Mouse (Mus musculus) left cerebral cortex, adult 2 months (tissue): ENCODE data around the gene Thbs3. TPM values are rescaled to one million over a fixed set of nuclear protein-coding genes. Genes with fewer than 3 reads are reported as not detected.

Source experiments
- DNase-seq, 2 experiments: peaks; one replicate each; pipeline ENCODE4 v3.0.0; 2021 to 2022; ENCODE audit warnings: low spot score in 2 of 2, mixed read lengths in 1 of 2; ENCODE audit errors: extremely low spot score in 1 of 2
- H3K27ac ChIP-seq: fragments of 200-600 bp; 2 replicates; pipeline ENCODE4 v1.8.1; 2022
- H3K4me3 ChIP-seq: fragments of 200-600 bp; 2 replicates; pipeline ENCODE4 v1.8.1; 2022
- CTCF ChIP-seq: fragments of 200-600 bp; IDR thresholded peaks from 2 replicates; pipeline ENCODE4 v1.8.1; 2022; ENCODE audit warnings: antibody characterized with exemption, mild to moderate bottlenecking, moderate library complexity
- intact Hi-C: fragments of 180-260 bp; cut with DNase I; formaldehyde crosslinking; loops from one replicate; pipeline ENCODE4 v1.15.1; 2025
- microRNA-seq, 2 experiments: library from miRNA; unstranded; fragments of <30 nt; microRNA quantifications; one replicate each; pipeline ENCODE4 v1.2.0; 2021
- total RNA-seq, 2 experiments: library from RNA; stranded (reverse); gene quantifications; 2 replicates each; pipeline ENCODE4 v1.2.3; 2021

Thbs3 gene
- total RNA-seq, 2 experiments from 2014 or later, result 21.2 to 21.9 TPM

GRCm38 (mm10) chr3:89268916-89269315, 53.9 kb downstream of the Thbs3 start:
- peak overlapping the region; percentile 93; the same call in 1 of the 2 replicates for H3K27ac ChIP-seq
- no peak for DNase-seq
- no peak for TF ChIP-seq CTCF
- intact Hi-C loops, result no loop called here
- H3K4me3 ChIP-seq, result peak overlapping the region; percentile 68

GRCm38 (mm10) chr3:89270051-89270755, 55.2 kb downstream of the Thbs3 start, which contains the start of gene Slc50a1:
Gene Slc50a1 (minus strand): TSS chr3:89270570.
- TF ChIP-seq CTCF, result peak; percentile 46
- intact Hi-C loops, result no loop called here
- Histone ChIP-seq H3K27ac (peak within 1 kb of the TSS; percentile 93), H3K4me3 (peak within 1 kb of the TSS; percentile 68)
- DNase-seq, result peak; percentile 85 to 90

GRCm38 (mm10) chr3:89270891-89271290, 55.9 kb downstream of the Thbs3 start:
- H3K4me3 ChIP-seq, result peak overlapping the region; percentile 68
- DNase-seq, result peak; percentile 57 to 73
- no peak for TF ChIP-seq CTCF
- intact Hi-C loops, result no loop called here
- peak overlapping the region; percentile 93 for H3K27ac ChIP-seq

- TF ChIP-seq CTCF, result no peak
- intact Hi-C loops, result no loop called here
- H3K27ac ChIP-seq, result no peak overlapping the region
- no peak overlapping the region for H3K4me3 ChIP-seq
- no peak for DNase-seq
These were observed 56.8 kb downstream of the Thbs3 start for GRCm38 (mm10) chr3:89271760-89272159.

GRCm38 (mm10) chr3:89276061-89276460, 61.1 kb downstream of the Thbs3 start:
- intact Hi-C loops, result no loop called here

More at GRCm38 (mm10) chr3:89276061-89276460, 61.1 kb downstream of the Thbs3 start:
- Histone ChIP-seq H3K27ac (no peak overlapping the region), H3K4me3 (no peak overlapping the region)
- TF ChIP-seq CTCF, result no peak
- DNase-seq, result no peak

Small RNA genes within 50 kb of the gene (microRNA-seq; reads per million reads assigned to microRNA genes)
- gene Mir92b, result 5,431 to 9,006 reads per million in 2 experiments

Other genes starting within 250 kb of the Thbs3 start
- 100 to 1,000 TPM; 189 to 199 TPM for gene Rusc1, start 121.9 kb upstream of the Thbs3 start, total RNA-seq
- not detected for gene Gm43738, start 114.1 kb upstream of the Thbs3 start, total RNA-seq
- 10 to 100 TPM; 78.1 to 79.6 TPM for gene Fdps, start 113.2 kb upstream of the Thbs3 start, total RNA-seq
- gene Pklr, start 79.0 kb upstream of the Thbs3 start, total RNA-seq, result not detected
- 10 to 100 TPM; 14.9 to 20.9 TPM for gene Hcn3, start 55.0 kb upstream of the Thbs3 start, total RNA-seq
- 10 to 100 TPM; 45.6 to 46.3 TPM for gene Clk2, start 50.4 kb upstream of the Thbs3 start, total RNA-seq
- 10 to 100 TPM; 64.0 to 64.7 TPM for gene Scamp3, start 37.7 kb upstream of the Thbs3 start, total RNA-seq
- 10 to 100 TPM; 56.9 to 60.4 TPM for gene Fam189b, start 32.0 kb upstream of the Thbs3 start, total RNA-seq
- 10 to 100 TPM; 64.9 to 66.8 TPM for gene Gba, start 12.3 kb upstream of the Thbs3 start, total RNA-seq
- gene Mtx1, start 11.9 kb downstream of the Thbs3 start, total RNA-seq, result 10 to 100 TPM; 96.2 to 99.9 TPM
- gene Muc1, start 13.9 kb downstream of the Thbs3 start, total RNA-seq, result under 1 TPM; 0.29 to 0.33 TPM
- gene Krtcap2, start 30.8 kb downstream of the Thbs3 start, total RNA-seq, result 10 to 100 TPM; 63.2 to 71.4 TPM
- gene Trim46, start 31.1 kb downstream of the Thbs3 start, total RNA-seq, result 10 to 100 TPM; 82.8 to 85.1 TPM
- gene Dpm3, start 44.2 kb downstream of the Thbs3 start, total RNA-seq, result 10 to 100 TPM; 50.9 to 53.1 TPM
- 10 to 100 TPM; 36.0 to 38.6 TPM for gene Slc50a1, start 55.4 kb downstream of the Thbs3 start, total RNA-seq
- gene Efna1, start 66.0 kb downstream of the Thbs3 start, total RNA-seq, result 1 to 10 TPM; 5.5 to 5.9 TPM
- gene Efna3, start 107.8 kb downstream of the Thbs3 start, total RNA-seq, result 10 to 100 TPM; 49.3 to 55.0 TPM
- gene Efna4, start 122.8 kb downstream of the Thbs3 start, total RNA-seq, result under 1 TPM in 1 of 2 experiments, not detected in 1; 0.21 TPM
- 100 to 1,000 TPM; 106 to 115 TPM for gene Adam15, start 134.8 kb downstream of the Thbs3 start, total RNA-seq
- under 1 TPM; 0.29 to 0.40 TPM for gene Dcst2, start 146.8 kb downstream of the Thbs3 start, total RNA-seq
- under 1 TPM in 1 of 2 experiments, not detected in 1; 0.28 TPM for gene Dcst1, start 150.1 kb downstream of the Thbs3 start, total RNA-seq
- 10 to 100 TPM; 12.4 to 13.2 TPM for gene Zbtb7b, start 179.6 kb downstream of the Thbs3 start, total RNA-seq
- 1 to 10 TPM; 1.1 to 3.5 TPM for gene Lenep, start 187.6 kb downstream of the Thbs3 start, total RNA-seq
- gene Flad1, start 196.7 kb downstream of the Thbs3 start, total RNA-seq, result 10 to 100 TPM; 34.5 to 37.8 TPM
- gene Cks1b, start 203.2 kb downstream of the Thbs3 start, total RNA-seq, result 1 to 10 TPM; 1.8 to 2.3 TPM
- 10 to 100 TPM; 12.9 to 16.4 TPM for gene Shc1, start 203.3 kb downstream of the Thbs3 start, total RNA-seq
- gene Pygo2, start 215.0 kb downstream of the Thbs3 start, total RNA-seq, result 10 to 100 TPM; 51.0 to 54.5 TPM
- 10 to 100 TPM; 33.8 to 34.8 TPM for gene Pbxip1, start 221.5 kb downstream of the Thbs3 start, total RNA-seq
- gene Pmvk, start 239.4 kb downstream of the Thbs3 start, total RNA-seq, result 10 to 100 TPM; 32.1 to 35.0 TPM